Mouse (Mus musculus): ENCODE data around the gene Cept1. TPM values are rescaled to one million over a fixed set of nuclear protein-coding genes. Genes with fewer than 3 reads are reported as not detected.
"Not testable (repeated sequence)": the region's sequence is repeated elsewhere in the genome, so short reads cannot be mapped to it uniquely, and the experiment has no call there.

Gene Cept1
- 42.9 and 45.7 TPM in 2 replicates for polyA plus RNA-seq (2012; rRNA removed)
- polyA plus RNA-seq (2014; fragmentation: Nextera tagmentation; extraction: Ambion mirVana), result 66.0 and 68.5 TPM in 2 replicates

DNA sequence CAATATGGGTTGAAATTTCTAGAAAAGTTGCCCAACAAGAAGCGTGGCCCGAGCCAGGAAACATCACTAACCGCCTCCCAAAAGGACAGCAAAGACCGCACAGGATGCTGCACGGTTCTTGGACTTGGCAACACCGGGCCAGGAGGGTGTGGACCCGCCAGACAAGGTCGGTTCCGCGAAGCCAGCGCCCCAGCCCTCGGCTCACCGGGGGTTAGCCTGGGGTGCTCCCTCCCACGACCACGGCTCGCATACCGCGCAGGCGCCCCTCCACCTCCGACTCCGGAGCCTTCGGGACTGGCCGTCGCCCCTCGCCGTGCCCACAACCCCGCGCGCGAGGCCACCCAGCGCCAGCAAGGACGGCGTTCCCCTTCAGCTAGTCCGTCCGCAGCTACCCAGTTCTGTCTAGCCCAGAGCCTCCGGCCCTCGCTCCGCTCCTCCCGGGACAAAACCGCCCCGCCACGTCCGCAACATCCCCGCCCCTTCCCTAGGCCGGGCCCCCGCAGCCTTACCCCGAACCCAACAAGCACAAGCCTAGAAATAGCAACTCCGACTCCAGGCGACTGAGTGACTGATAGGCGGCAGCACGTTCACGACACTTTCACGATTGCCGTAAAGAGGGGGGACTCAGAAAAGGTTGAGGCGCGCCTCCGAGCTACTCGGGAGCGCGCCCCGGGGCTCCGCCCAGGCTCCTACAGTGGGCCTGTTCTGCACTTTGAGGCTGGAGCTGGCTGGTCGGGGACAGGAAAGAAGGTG lies at the start of gene Cept1, which contains the start of gene Dram2:
Gene Cept1, minus strand, starts transcription at position 632 of the 753 bp plus-strand sequence.
Gene Dram2, plus strand, starts transcription at position 628 of the 753 bp plus-strand sequence.
- Histone ChIP-seq H3K27ac (replicated peaks; ENCODE audit: low read depth, low read length) (peak within 1 kb of the TSS; percentile 97), H3K4me2 (replicated peaks; ENCODE audit: low read depth, low read length, severe bottlenecking) (peak within 1 kb of the TSS; percentile 68), H3K27me3 (ENCODE audit: control insufficient read depth, insufficient read depth, low read length) (no peaks in the 10 kb centered on the region), H3K9ac (ENCODE audit: low read depth, low read length, severe bottlenecking) (peak within 1 kb of the TSS; percentile 91), H3K36me3 (ENCODE audit: control insufficient read depth, insufficient read depth, low read length) (peaks cover 4% of the 10 kb centered on the region; the same call in 1 of the 2 replicates), H3K4me1 (ENCODE audit: control insufficient read depth, insufficient read depth, low read length) (peaks cover 7% of the 10 kb centered on the region), H3K9me3 (ENCODE audit: control insufficient read depth, low read length) (no peaks in the 10 kb centered on the region), H3K4me3 (replicated peaks; ENCODE audit: low read length) (peak within 1 kb of the TSS; percentile 87)
- ATAC-seq (ENCODE audit: low FRiP score, low read depth) (peak; percentile 97), DNase-seq (ENCODE audit: low spot score) (peak; percentile 98)
- WGBS, result under 1% methylated on average over 54 of the region's 63 CpGs
- peak; percentile 86; the same call in 1 of the 2 replicates for TF ChIP-seq POLR2A (IDR thresholded peaks at IDR 0.05; ENCODE audit: borderline replicate concordance, extremely low read depth, insufficient read depth, insufficient read length)

DNA sequence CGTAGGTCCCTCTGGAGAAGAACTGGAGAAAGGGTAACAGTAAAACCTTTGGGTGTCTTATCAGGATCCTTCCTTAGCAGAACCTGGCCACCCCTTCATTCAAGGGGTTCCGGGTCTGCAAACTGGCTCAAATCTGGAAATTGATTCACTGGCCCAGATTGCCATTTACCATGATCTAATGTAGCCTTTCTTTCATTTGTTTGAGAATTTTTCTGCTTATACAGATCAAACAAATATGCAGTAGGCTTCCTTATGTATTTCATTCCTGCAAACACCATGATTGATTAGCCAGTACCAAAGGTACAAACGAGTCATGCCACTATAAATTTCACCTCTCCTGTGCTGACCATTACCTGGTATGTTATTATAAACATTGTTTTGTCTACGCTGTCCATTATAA lies 46.0 kb upstream of the Cept1 start:
- H3K27ac ChIP-seq (replicated peaks; ENCODE audit: low read depth, low read length); DNase-seq (ENCODE audit: low spot score); H3K4me2 ChIP-seq (replicated peaks; ENCODE audit: low read depth, low read length, severe bottlenecking); ATAC-seq (ENCODE audit: low FRiP score, low read depth); H3K9ac ChIP-seq (ENCODE audit: low read depth, low read length, severe bottlenecking); H3K4me3 ChIP-seq (replicated peaks; ENCODE audit: low read length); H3K27me3 ChIP-seq (ENCODE audit: control insufficient read depth, insufficient read depth, low read length); H3K9me3 ChIP-seq (ENCODE audit: control insufficient read depth, low read length); H3K36me3 ChIP-seq (ENCODE audit: control insufficient read depth, insufficient read depth, low read length); H3K4me1 ChIP-seq (ENCODE audit: control insufficient read depth, insufficient read depth, low read length): not testable (repeated sequence)
- 81% methylated on average over 4 of the region's 4 CpGs for WGBS

DNA sequence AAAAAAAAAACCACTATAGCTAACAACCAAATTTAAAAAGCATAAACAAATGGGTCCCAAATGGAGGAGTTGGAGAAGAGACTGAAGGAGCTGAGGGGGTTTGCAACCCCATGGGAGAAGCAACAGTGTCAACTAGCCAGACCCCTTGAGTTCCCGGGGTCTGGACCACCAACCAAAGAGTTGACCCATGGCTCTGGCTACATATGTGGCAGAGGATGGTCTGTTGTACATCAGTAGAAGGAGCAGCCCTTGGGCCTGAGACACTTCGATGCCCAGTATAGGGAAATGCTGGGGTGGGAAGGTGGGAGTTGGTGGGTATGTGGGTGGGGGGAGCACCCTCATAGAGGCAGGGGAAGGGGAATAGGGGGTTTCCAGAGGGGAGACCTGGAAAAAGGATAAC lies 31.7 kb upstream of the Cept1 start:
- no peak overlapping the region for H3K9ac ChIP-seq (ENCODE audit: low read depth, low read length, severe bottlenecking)
- no peak overlapping the region for H3K4me2 ChIP-seq (replicated peaks; ENCODE audit: low read depth, low read length, severe bottlenecking)
- TF ChIP-seq POLR2A (IDR thresholded peaks at IDR 0.05; ENCODE audit: borderline replicate concordance, extremely low read depth, insufficient read depth, insufficient read length), result no peak
- no peak for DNase-seq (ENCODE audit: low spot score)
- H3K27me3 ChIP-seq (ENCODE audit: control insufficient read depth, insufficient read depth, low read length), result no peaks in the 10 kb centered on the region
- no peaks in the 10 kb centered on the region for H3K9me3 ChIP-seq (ENCODE audit: control insufficient read depth, low read length)
- no peak overlapping the region for H3K4me3 ChIP-seq (replicated peaks; ENCODE audit: low read length)
- H3K27ac ChIP-seq (replicated peaks; ENCODE audit: low read depth, low read length), result no peak overlapping the region
- 91% methylated on average over 2 of the region's 2 CpGs for WGBS
- H3K36me3 ChIP-seq (ENCODE audit: control insufficient read depth, insufficient read depth, low read length), result no peaks in the 10 kb centered on the region
- no peaks in the 10 kb centered on the region for H3K4me1 ChIP-seq (ENCODE audit: control insufficient read depth, insufficient read depth, low read length)
- no peak for ATAC-seq (ENCODE audit: low FRiP score, low read depth)

DNA sequence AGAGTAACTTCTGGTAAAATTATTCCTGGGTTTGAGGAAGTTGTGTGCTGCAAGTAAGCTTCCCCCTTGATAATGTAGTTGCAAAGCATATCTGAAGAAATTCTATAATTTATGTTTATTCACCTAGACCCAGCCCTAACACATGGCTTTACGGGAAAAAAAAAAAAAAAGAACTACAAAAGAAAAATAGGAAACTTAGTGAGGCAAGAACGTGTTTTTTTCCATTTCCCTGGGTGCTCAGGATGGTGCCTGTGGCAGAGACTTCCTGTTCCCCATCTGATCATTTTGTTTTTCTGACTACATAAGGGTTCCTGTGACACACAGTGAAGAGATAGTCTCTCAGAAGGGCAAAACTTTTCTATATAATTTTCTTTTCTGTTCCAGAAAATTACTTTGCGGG lies 25.6 kb upstream of the Cept1 start:
- no peak for TF ChIP-seq POLR2A (IDR thresholded peaks at IDR 0.05; ENCODE audit: borderline replicate concordance, extremely low read depth, insufficient read depth, insufficient read length)
- Histone ChIP-seq H3K9me3 (ENCODE audit: control insufficient read depth, low read length) (no peaks in the 10 kb centered on the region), H3K9ac (ENCODE audit: low read depth, low read length, severe bottlenecking) (no peak overlapping the region), H3K36me3 (ENCODE audit: control insufficient read depth, insufficient read depth, low read length) (peaks cover 10% of the 10 kb centered on the region; the same call in 1 of the 2 replicates), H3K27ac (replicated peaks; ENCODE audit: low read depth, low read length) (no peak overlapping the region), H3K4me1 (ENCODE audit: control insufficient read depth, insufficient read depth, low read length) (no peaks in the 10 kb centered on the region), H3K4me2 (replicated peaks; ENCODE audit: low read depth, low read length, severe bottlenecking) (no peak overlapping the region), H3K4me3 (replicated peaks; ENCODE audit: low read length) (no peak overlapping the region), H3K27me3 (ENCODE audit: control insufficient read depth, insufficient read depth, low read length) (no peaks in the 10 kb centered on the region)
- 79% methylated on average over 3 of the region's 3 CpGs for WGBS
- no peak for ATAC-seq (ENCODE audit: low FRiP score, low read depth)
- DNase-seq (ENCODE audit: low spot score), result no peak

DNA sequence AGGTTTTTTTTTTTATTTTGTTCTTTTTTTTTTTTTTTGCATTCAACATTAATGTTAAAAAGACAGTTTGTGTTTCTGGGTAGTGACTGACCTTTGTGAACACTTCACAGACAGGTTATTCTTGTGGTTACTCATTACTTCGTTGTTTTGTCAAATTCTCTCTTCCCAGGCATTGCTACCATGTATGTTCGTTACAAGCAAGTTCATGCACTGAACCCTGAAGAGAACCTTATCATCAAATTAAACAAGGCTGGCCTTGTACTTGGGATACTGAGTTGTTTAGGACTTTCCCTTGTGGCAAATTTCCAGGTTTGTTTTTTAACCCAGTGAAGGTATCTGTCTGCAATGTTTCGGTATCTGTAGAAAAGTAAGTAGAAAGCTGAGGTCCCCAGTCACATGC lies 18.3 kb upstream of the Cept1 start:
- Histone ChIP-seq H3K4me3 (replicated peaks; ENCODE audit: low read length) (no peak overlapping the region), H3K4me2 (replicated peaks; ENCODE audit: low read depth, low read length, severe bottlenecking) (no peak overlapping the region), H3K27me3 (ENCODE audit: control insufficient read depth, insufficient read depth, low read length) (no peaks in the 10 kb centered on the region), H3K27ac (replicated peaks; ENCODE audit: low read depth, low read length) (no peak overlapping the region), H3K4me1 (ENCODE audit: control insufficient read depth, insufficient read depth, low read length) (no peaks in the 10 kb centered on the region), H3K9ac (ENCODE audit: low read depth, low read length, severe bottlenecking) (no peak overlapping the region), H3K9me3 (ENCODE audit: control insufficient read depth, low read length) (no peaks in the 10 kb centered on the region), H3K36me3 (ENCODE audit: control insufficient read depth, insufficient read depth, low read length) (peaks cover 19% of the 10 kb centered on the region)
- DNase-seq (ENCODE audit: low spot score), result no peak
- no peak for TF ChIP-seq POLR2A (IDR thresholded peaks at IDR 0.05; ENCODE audit: borderline replicate concordance, extremely low read depth, insufficient read depth, insufficient read length)
- 85% methylated on average over 3 of the region's 3 CpGs for WGBS
- ATAC-seq (ENCODE audit: low FRiP score, low read depth), result no peak
